Mouse (Mus musculus) midbrain, embryonic 14.5 days (tissue): ENCODE results near the gene Gzmn. TPM values are rescaled to one million over a fixed set of nuclear protein-coding genes. Genes with fewer than 3 reads are reported as not detected.
A peak's percentile ranks its signal among the peaks of the same experiment; 100 is the strongest.
"Not testable (repeated sequence)": the region's sequence is repeated elsewhere in the genome, so short reads cannot be mapped to it uniquely, and the experiment has no call there.

Source experiments
- ATAC-seq: fragments of 200-750 bp; cut with Nextera tagmentation; 2 replicates; pipeline ENCODE4 v1.8.0; 2017; ENCODE audit warnings: moderate number of reproducible peaks, moderate library complexity; ENCODE audit not compliant: low FRiP score, low TSS enrichment
- DNase-seq: peaks from one replicate; pipeline ENCODE4 v3.0.0-alpha.2; 2015
- H3K27ac ChIP-seq: fragments of 300-500 bp; sonication (generic); replicated peaks from 2 replicates; pipeline ENCODE4 v1.5.1; 2014; ENCODE audit warnings: mild to moderate bottlenecking, low read depth, low read length, moderate library complexity
- H3K27me3 ChIP-seq: fragments of 300-500 bp; sonication (generic); 2 replicates; pipeline ENCODE4 v1.6.1; 2014; ENCODE audit warnings: low read length, control low read depth, mixed read lengths; ENCODE audit not compliant: control insufficient read depth, insufficient read depth
- H3K36me3 ChIP-seq: fragments of 300-500 bp; sonication (generic); 2 replicates; pipeline ENCODE4 v1.6.1; 2014; ENCODE audit warnings: low read length, control low read depth; ENCODE audit not compliant: control insufficient read depth, insufficient read depth
- H3K4me1 ChIP-seq: fragments of 300-500 bp; sonication (generic); 2 replicates; pipeline ENCODE4 v1.6.1; 2014; ENCODE audit warnings: mild to moderate bottlenecking, antibody characterized with exemption, low read length, control low read depth; ENCODE audit not compliant: control insufficient read depth, insufficient read depth
- H3K4me2 ChIP-seq: fragments of 300-500 bp; sonication (generic); 2 replicates; pipeline ENCODE4 v1.6.1; 2014; ENCODE audit warnings: mild to moderate bottlenecking, low read length, moderate library complexity
- H3K4me3 ChIP-seq: fragments of 300-500 bp; sonication (generic); replicated peaks from 2 replicates; pipeline ENCODE4 v1.5.1; 2014; ENCODE audit warnings: low read depth, low read length
- H3K9ac ChIP-seq: fragments of 300-500 bp; sonication (generic); replicated peaks from 2 replicates; pipeline ENCODE4 v1.6.1; 2014; ENCODE audit warnings: mild to moderate bottlenecking, low read length, moderate library complexity
- H3K9me3 ChIP-seq: fragments of 300-500 bp; sonication (generic); 2 replicates; pipeline ENCODE4 v1.6.1; 2016; ENCODE audit warnings: low read length, control low read depth, mixed read lengths; ENCODE audit not compliant: control insufficient read depth
- WGBS: fragments of 180-500 bp; shearing (Covaris S2); extraction: QIAGEN DNeasy Blood & Tissue Kit; methylation state at CpG from one replicate; pipeline ENCODE4 v1.1.7; 2014; 5-methylcytosine and 5-hydroxymethylcytosine counted together
- polyA plus RNA-seq: library from polyadenylated mRNA; unstranded; fragments of >200 nt; fragmentation: Nextera tagmentation; extraction: Ambion mirVana; gene quantifications from 2 replicates; pipeline ENCODE4 v1.2.1, GENCODE M21; 2014

The Gzmn gene
- polyA plus RNA-seq: not detected in 2 replicates

DNA sequence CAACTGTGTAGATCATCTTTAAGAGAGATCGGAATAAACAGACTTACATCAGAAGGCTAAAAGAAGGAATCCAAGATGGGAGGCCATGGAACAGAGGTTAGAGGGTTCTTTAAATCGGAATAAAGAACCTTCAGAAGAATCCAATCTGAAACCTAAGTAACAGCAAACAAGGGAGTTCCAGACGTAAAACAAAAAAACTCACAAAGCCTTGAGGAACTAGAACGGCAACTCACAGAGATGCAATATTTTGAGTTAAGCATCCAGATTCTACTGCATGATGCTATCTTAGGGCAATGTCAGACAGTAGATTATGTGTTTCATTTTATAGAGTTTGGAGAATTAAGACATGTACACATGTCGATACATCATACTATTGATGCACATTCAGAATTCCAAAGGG lies at the start of gene Gzmn:
Gene Gzmn, minus strand, starts transcription at position 101 of the 400 bp plus-strand sequence.
- Histone ChIP-seq H3K4me3 (no peak within 1 kb of the TSS), H3K4me2 (no peak within 1 kb of the TSS), H3K27ac (no peak within 1 kb of the TSS), H3K9me3 (no peaks in the 10 kb centered on the region), H3K36me3 (no peaks in the 10 kb centered on the region), H3K27me3 (no peaks in the 10 kb centered on the region), H3K4me1 (no peaks in the 10 kb centered on the region), H3K9ac (no peak within 1 kb of the TSS)
- no peak for ATAC-seq
- no peak for DNase-seq
- WGBS: 93% methylated on average over 5 of the region's 5 CpGs

DNA sequence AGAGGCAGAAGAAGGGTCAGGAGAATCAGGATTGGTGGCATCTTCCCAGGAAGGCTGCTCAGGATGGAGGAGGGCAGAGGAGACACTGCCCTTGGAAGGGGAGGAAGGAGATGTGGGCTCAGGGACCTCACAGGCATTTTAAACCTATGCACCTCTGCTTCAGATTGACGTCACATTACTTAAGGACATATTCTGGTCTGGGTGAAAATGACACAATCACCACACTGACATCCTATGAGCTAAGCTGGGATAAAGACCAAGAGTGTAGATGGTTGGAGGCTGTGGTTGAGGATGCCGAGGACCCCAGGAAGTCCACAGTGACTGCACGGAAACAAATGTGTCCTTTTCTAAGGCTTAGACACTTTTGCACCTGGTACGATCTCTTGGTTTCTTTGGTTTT lies 36.9 kb upstream of the Gzmn start, which contains the start of gene Gzmf:
Gene Gzmf, minus strand, starts transcription at position 101 of the 400 bp plus-strand sequence.
- 89% methylated on average over 4 of the region's 4 CpGs for WGBS
- Histone ChIP-seq H3K9me3 (no peaks in the 10 kb centered on the region), H3K4me3 (no peak within 1 kb of the TSS), H3K4me1 (no peaks in the 10 kb centered on the region), H3K4me2 (no peak within 1 kb of the TSS), H3K9ac (no peak within 1 kb of the TSS), H3K27ac (no peak within 1 kb of the TSS), H3K36me3 (no peaks in the 10 kb centered on the region), H3K27me3 (no peaks in the 10 kb centered on the region)
- ATAC-seq (no peak), DNase-seq (no peak)

DNA sequence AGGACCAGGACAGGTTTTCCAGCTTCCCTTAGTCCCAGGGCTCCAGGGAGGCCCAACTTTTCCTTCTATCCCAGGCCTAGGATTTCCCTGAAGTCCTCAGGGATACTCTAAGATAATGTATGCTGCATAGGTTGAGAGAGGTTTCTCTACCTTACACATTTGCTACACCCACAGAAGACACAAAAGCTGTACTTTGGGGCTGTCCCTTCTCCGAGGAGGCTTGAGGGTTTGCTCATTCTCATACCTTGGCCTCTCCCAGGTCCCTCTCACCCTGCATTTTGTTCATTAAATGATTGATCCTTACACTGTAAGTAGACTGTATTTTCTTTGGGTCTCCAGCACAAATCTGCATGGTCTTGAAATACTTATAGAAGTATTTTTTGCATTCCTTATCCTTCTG lies 31.2 kb upstream of the Gzmn start:
- Histone ChIP-seq H3K4me2 (no peak overlapping the region), H3K4me1 (no peaks in the 10 kb centered on the region), H3K9ac (no peak overlapping the region), H3K9me3 (no peaks in the 10 kb centered on the region), H3K4me3 (no peak overlapping the region), H3K36me3 (no peaks in the 10 kb centered on the region), H3K27me3 (no peaks in the 10 kb centered on the region), H3K27ac (no peak overlapping the region)
- ATAC-seq (no peak), DNase-seq (no peak)
- 80% methylated on average over 1 of the region's 1 CpGs for WGBS

DNA sequence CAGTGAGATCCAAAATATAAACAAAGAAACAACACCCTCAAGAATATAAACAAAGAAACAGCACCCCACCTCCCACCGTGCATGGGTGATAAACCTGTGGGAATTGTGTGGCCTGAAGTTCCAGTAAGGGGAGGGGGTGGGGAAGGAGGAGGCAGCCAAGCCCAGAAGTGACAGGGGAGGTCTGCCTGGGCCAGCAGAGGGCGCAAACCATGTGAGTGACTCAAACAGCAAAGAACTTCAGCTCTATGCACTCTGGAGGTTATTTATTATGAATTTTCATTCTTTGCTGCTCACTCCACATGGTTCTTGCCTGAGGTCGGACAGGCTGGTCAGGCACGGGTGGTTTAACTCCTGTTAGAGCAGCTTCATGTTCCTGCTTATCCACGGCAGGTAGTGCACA lies 30.6 kb upstream of the Gzmn start:
- not testable (repeated sequence) for ATAC-seq, H3K9me3 ChIP-seq, H3K27me3 ChIP-seq, H3K36me3 ChIP-seq, H3K9ac ChIP-seq, H3K4me1 ChIP-seq, H3K4me3 ChIP-seq, H3K4me2 ChIP-seq, H3K27ac ChIP-seq
- 40% methylated on average over 5 of the region's 5 CpGs for WGBS
- peak; percentile 48 for DNase-seq

DNA sequence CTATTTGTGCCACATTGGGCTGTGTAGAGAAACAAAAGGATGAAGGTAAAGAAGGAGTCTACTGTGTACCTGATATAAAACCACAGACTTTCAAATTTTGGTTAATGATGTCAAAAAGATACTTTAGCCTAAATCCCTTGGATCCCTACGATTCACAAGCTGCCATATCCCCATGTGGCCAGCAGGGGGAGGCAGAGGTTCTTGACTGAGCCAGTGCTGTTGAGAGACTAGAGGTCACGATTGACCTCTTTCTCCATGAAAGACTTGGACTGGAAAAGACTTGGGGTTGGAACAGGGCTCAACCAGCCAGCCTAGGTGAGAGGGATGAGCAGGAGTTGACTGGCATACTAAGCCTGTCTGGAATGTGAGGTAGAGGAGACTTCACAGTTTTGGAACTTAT lies 29.6 kb upstream of the Gzmn start:
- Histone ChIP-seq H3K27me3 (no peaks in the 10 kb centered on the region), H3K4me1 (no peaks in the 10 kb centered on the region), H3K9ac (no peak overlapping the region), H3K9me3 (no peaks in the 10 kb centered on the region), H3K36me3 (no peaks in the 10 kb centered on the region), H3K4me3 (no peak overlapping the region), H3K4me2 (no peak overlapping the region), H3K27ac (no peak overlapping the region)
- ATAC-seq (no peak), DNase-seq (peak; percentile 66)
- WGBS: 8% methylated on average over 2 of the region's 2 CpGs

GRCm38 (mm10) chr14:56186946-56187345 lies 12.5 kb upstream of the Gzmn start:
- no peak for DNase-seq
- no peak overlapping the region for H3K27ac ChIP-seq

DNA sequence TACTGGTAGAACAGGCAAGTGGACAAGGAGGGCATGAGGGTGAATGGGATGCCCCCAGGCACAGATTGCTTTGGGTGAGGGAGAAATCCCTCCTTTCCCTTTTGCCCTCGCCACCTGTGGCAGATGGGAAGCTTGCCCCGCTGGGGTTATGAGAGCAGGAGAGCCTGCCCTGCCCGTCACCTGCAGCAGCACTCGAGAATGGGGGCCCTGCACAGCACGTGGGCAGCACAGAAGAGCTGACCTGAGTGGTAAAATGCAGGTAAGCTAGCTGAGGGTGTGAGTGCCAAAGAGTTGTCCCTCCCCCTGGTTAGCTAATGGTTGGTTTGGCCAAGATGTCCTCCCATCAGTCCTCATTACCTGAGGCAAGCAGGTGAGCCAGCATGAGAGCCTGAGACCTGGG lies 12.1 kb upstream of the Gzmn start:
- H3K9ac ChIP-seq: no peak overlapping the region
- DNase-seq: no peak
- no peaks in the 10 kb centered on the region for H3K36me3 ChIP-seq
- H3K4me3 ChIP-seq: no peak overlapping the region
- ATAC-seq: no peak
- WGBS: 86% methylated on average over 5 of the region's 5 CpGs
- no peaks in the 10 kb centered on the region for H3K4me1 ChIP-seq
- no peaks in the 10 kb centered on the region for H3K9me3 ChIP-seq
- H3K27ac ChIP-seq: no peak overlapping the region
- H3K27me3 ChIP-seq: no peaks in the 10 kb centered on the region
- no peak overlapping the region for H3K4me2 ChIP-seq

More at GRCm38 (mm10) chr14:56186946-56187345, 12.5 kb upstream of the Gzmn start:
- no peak overlapping the region for H3K9ac ChIP-seq
- peak; percentile 55; the same call in 1 of the 2 replicates for ATAC-seq
- no peaks in the 10 kb centered on the region for H3K4me1 ChIP-seq
- H3K27me3 ChIP-seq: no peaks in the 10 kb centered on the region
- H3K36me3 ChIP-seq: no peaks in the 10 kb centered on the region
- no peak overlapping the region for H3K4me2 ChIP-seq
- 58% methylated on average over 6 of the region's 6 CpGs for whole genome bisulfite sequencing
- H3K9me3 ChIP-seq: no peaks in the 10 kb centered on the region
- no peak overlapping the region for H3K4me3 ChIP-seq

GRCm38 (mm10) chr14:56177651-56178050 lies 3.3 kb upstream of the Gzmn start:
- not testable (repeated sequence) for H3K9me3 ChIP-seq, ATAC-seq, H3K27ac ChIP-seq, H3K36me3 ChIP-seq, H3K4me3 ChIP-seq, H3K4me1 ChIP-seq, H3K27me3 ChIP-seq, H3K9ac ChIP-seq, H3K4me2 ChIP-seq
- WGBS: 34% methylated on average over 8 of the region's 8 CpGs
- peak; percentile 61 for DNase-seq

GRCm38 (mm10) chr14:56173396-56173795 lies 1.0 kb downstream of the Gzmn start:
- WGBS: 92% methylated on average over 6 of the region's 6 CpGs
- DNase-seq: no peak
- Histone ChIP-seq H3K9ac (no peak overlapping the region), H3K4me3 (no peak overlapping the region), H3K9me3 (no peaks in the 10 kb centered on the region), H3K4me2 (no peak overlapping the region), H3K27me3 (no peaks in the 10 kb centered on the region), H3K36me3 (no peaks in the 10 kb centered on the region), H3K4me1 (no peaks in the 10 kb centered on the region), H3K27ac (no peak overlapping the region)
- no peak for ATAC-seq
